Mouse (Mus musculus) embryo, embryonic 11.5 days (tissue): ENCODE measurements around the gene Fam50a.
"Not testable (repeated sequence)": the region's sequence is repeated elsewhere in the genome, so short reads cannot be mapped to it uniquely, and the experiment has no call there.

Experiments used
- DNase-seq: peaks from one replicate; pipeline ENCODE4 v3.0.0-alpha.2; 2012; ENCODE audit warnings: low read depth, low spot score

The Fam50a gene

DNA sequence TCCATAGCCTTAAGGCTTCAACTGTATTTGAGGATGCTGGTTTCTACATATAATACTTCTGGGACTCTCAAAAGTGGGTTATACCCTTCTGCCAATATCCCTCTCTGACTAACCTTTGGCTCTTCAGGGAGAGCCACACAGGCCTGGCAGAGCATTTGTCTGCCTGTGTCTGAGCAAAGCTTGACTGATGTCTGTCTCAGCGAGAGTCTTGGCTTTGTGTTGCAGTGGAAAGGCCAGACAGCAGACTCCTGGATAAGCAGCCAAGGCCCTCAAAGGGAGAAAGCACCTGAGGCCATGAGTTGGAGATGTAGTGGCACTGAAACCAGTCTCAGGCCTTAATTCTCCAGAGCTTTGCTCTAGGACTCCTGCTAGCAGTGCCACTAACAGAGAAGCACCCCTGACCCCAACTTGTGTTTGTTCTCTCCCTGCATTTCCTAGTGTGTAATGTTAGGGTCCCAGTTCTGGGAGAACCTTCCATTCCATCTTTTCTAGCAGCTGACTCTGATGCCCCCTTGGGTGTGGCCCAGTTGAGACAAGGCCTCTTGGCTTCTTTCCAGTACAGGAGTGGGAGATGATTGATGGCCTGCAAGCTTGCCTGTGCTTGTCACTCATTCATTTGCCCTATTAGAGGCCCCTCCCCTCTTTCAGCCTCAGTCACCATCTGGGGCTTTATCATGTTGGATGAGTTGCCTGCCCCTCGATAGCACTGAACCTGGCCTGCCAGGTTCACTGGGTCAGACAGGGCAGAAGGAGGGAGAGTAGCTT lies 17.5 kb downstream of the Fam50a start:
- no peak for DNase-seq

DNA sequence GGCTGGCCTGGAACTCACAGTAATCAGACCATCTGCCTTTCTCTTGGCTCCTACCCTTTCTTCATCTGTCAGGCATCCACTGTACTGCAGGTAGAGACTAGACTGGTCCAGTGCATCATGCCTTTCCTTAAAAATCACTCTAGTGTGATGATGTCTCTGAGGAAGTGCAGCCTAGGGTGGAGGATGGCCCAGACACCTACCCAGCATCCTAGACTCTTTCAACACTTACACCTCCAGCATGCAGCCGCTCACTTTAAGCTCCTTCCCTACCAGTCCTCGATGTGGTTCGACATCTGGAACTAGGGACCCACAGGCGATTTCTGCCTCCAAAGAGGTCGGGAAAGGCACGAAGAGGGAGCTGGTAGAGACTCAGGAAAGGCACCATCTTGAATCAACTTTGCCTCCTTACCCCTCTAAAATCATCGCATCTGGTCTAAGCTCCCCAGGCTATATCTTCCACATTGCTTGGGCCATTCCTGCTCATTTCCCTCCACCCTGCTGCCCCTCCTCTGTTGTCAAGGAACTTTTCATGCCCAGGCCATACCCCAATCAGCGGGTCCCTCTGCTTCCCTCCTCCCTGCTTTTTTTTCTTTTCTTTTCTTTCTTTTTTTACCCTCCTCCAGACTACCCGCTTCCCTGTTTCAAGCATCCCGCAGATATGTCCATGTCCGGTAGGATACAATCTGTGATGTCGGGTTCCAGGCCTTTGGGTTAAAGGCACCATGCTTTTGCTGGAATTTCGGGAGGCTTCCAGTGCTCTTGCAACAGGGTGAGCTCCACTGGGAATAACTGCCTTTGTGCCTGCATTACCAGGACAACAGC lies 40.0 kb downstream of the Fam50a start:
- DNase-seq = no peak

DNA sequence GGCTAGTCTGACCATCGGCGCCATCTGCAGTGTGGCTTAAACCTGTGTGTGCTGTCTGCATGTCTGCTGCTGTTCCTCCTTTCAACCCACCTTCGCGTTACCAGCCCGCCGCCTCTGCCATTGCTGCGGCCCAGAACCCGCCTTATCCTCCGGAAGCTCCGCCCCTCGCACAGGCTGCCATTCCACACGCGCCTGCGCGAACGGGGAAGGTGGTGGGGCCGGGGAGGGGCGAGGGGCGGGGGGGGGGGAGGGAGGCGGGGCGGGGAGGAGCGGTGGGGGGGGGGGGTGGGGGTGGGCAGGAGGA lies 40.6 kb downstream of the Fam50a start, which contains the start of gene Lage3:
Gene Lage3, minus strand, starts transcription at position 152 of the 304 bp plus-strand sequence.
- peak; percentile 57 for DNase-seq

DNA sequence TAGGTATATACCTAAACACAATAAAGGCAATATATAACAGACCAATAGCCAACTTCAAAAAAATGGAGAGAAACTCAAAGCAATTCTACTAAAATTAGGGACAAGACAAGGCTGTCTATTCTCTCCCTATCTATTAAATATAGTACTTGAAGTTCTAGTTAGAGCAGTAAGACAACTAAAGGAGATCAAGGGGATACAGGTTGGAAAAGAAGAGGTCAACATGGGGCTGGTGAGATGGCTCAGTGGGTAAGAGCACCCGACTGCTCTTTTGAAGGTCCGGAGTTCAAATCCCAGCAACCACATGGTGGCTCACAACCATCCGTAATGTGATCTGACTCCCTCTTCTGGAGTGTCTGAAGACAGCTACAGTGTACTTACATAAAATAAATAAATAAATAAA lies 44.2 kb downstream of the Fam50a start:
- DNase-seq = not testable (repeated sequence)

DNA sequence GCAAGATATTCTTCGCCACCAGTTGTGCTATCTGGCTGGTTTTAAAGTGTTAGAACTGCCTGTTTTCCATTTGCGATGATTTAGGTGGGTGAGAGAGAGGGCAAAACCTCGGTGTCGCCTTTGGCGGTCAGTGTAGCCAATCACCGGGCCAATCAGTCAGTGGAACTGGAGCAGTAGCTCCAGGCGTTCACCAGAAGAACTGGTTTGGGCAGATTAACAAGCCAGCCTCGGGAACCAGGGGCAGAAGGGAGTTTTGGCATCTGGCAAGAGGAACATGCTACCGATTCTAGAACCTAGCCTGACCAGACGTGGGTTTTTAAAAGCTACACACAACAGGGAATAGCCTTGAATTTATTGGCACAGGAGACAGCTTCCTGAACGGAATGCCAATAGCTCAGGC lies 46.3 kb downstream of the Fam50a start:
- DNase-seq = no peak

DNA sequence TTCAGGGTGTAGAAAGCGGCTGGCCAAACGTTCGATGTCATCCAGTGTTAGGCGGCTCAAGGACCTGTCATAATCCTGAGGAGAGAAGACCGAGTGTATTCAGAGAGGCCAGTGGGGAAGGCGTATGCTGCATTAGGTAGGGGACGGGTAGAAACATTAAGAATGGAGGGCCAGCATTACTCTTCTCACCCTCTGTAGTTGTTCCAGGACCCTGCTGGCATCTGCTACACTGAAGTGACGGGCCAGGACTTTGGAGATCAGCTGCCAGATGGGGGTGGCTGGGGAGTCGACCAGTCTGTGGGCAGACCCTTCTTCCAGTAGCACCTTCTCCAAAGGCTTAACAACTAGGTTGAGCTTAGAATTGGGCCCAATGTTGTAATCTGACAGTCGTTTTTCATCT lies 54.7 kb downstream of the Fam50a start:
- no peak for DNase-seq

DNA sequence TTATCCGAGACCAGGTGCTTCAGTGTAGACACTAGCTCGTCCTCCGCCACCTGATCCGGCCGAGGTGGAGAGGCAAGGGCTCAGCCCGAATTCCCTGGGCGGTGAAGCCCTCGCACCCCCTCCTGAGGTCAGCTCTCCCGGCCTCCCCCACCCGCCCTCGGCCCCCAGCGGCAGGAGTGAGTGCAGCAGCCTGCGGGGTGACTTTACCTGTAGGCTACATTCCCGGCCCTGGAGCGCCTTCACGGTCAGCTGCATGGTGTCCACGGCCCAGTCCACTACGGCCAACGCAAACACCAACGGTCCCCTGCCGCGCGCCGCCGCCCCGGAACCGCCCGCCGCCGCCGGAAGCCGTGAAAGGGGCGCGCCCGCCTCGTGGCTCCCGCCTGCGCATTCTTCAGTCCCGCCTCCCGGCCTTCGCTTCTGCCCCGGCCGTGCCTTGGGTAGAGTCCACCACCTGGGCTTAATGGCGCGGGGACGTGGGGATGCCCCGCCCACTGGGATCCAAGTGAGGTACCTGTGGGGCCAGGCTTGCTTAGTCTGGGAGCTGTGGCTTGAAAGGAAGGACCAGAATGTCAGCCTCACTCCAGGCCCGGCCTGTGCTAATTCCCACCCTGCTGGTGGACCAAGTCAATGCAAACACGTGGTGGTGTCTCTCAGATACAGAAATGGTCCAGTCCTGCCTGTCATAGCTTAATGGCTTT lies 55.5 kb downstream of the Fam50a start:
- DNase-seq = no peak
